Mouse (Mus musculus) adrenal gland, postnatal 4 days (tissue): ENCODE data around the gene Fsip1. TPM values are rescaled to one million over a fixed set of nuclear protein-coding genes. Genes with fewer than 3 reads are reported as not detected.
"Not testable (repeated sequence)": the region's sequence is repeated elsewhere in the genome, so short reads cannot be mapped to it uniquely, and the experiment has no call there.

Source experiments
- DNase-seq, 2 experiments: peaks; one replicate each; pipeline ENCODE4 v3.0.0; 2021 to 2022; ENCODE audit warnings: low spot score in 2 of 2, mixed read lengths in 2 of 2
- total RNA-seq, 2 experiments: library from RNA; stranded (reverse); gene quantifications; 2 replicates each; pipeline ENCODE4 v1.2.3; 2021

Gene Fsip1
- total RNA-seq, 2 experiments from 2014 or later, result 0.54 to 1.4 TPM

DNA sequence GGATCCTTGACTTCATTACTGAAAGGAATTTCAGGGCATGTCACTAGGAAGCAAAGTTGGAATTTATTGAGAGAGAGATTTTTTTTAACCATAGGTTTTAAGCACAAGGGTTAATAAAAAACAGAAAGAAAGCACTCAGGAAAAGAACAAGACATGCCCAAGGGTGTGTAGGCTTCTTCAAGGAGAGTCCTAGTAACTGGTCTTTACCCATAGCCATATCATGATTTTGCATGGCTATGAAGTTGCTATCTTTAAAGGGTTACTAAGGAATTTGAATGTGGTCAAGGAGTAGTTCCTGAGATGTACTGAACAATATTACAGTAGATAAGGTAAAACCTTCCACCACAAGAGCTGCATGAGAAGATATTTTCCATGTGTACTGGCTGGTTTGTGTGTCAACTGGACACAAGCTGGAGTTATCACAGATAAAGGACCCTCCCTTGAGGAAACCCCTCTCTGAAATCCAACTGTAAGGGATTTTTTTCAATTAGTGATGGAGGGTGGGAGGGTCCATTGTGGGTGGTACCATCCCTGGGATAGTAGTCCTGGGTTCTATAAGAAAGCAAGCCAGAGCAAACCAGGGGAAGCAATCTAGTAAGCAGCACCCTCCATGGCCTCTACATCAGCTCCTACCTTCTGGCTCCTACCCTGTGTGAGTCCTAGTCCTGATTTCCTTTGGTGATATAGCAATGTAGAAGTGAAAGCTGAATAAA is 76.7 kb downstream of the Fsip1 start:
- no peak for DNase-seq

DNA sequence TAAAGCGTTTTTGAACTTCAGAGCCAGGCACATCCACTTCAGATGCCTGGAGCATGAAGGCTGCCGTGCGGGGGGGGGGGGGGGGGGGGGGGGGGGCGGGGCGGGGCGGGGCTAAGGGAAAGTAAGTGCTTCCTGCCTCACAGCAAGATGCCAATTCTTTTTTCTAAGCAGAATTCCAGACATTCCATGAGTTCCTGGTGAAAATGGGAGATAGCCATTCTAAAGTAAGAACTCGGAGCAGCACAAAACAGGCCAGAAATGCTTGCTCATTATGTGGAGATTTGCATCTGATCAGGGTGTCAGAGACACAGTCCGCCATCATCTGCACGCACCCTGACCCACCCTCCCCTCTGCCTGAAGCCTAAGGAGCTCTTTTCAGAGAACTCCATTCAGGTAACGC is 77.3 kb downstream of the Fsip1 start:
- no peak for DNase-seq

DNA sequence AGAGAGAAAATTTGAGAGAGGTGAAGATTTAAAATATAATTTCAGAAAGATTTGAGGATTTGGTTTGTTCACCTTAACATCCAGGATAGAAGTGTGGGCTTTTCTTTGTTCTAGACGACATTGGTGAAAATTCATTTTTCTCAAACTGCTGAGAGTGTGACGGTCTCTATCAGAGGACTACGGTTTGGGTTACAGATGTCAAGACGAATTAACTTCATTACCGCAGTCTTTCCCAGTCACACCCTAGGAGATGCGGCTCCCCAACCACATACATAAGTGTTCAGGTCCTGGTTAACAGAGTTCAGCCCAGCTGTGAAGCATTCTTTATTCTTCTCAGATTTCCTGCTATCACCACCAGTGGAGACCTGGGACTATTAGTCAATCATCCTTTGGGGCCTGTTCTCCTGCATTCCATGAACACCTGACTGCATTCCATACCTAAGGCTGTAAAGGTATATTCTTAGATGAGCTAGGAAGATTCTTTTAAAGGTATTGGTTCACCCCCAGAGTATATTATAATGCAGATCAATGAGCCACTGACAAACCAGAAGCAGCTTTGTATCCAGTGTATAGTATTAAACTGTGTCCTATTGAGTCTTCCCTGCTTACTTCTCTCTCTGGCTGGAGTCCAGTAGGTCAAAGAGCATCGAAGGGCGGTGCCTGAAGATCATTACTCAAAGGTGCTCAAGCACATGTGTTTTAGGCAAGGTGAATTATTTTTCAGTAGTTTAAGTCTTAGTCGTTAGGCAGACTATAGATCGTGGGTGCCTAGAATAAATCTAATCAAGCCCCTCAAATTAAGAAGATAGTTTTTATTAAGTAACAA is 82.0 kb downstream of the Fsip1 start:
- no peak for DNase-seq

DNA sequence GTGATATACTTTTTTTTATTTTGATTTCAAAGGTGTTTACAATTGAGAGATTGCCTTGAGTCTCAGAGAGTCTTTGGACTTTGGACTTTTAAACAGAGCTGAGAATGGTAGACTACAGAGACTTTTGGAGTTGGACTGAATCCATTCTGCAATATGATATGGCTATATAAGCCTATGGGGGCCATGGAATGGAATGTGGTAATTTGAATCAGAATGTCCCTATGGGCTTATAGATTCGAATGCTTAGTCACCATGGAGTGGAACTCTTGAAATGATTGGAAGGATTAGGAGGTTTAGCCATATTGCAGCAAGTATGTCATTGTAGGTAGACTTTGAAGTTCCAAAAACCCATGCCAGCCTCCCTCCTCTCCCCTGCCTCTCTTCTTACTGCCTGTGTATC is 88.5 kb downstream of the Fsip1 start:
- DNase-seq, result no peak

DNA sequence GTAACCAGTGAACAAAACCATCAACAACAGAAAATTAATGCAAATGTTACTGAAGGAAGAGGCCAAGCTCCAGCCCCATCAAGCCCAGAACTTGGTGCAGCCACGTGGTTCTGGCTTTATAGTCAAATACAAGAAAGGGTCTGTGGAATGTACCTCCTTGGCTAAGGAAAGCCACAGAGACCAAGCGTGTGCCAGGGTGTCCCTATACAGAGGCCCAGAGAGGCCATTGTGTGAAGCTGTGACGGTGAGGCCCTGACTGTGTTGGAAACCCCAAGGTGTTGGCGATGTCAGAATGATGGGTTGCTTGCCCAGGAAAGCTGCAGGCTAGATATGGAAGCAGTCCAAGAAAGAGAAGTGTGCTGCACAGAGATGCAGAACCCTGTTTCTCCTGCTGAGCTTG is 89.0 kb downstream of the Fsip1 start:
- DNase-seq, result no peak

DNA sequence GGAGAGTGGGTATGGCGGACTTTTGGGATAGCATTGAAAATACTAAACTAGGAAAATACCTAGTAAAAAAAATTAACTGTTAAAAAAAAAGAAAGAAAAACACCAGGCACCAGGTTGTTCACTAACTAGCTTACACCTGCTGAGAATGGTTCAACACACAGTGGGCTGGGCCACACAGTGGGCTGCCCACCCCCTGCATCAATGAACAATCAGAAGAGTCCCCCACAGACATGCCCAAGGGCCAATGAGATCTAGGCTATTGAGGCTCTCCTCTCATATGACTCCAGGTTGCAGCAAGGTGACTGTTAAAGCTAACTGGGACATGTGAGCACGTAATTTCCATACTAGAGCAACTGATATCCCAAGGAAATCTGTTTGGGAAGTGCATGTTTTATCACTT is 91.1 kb downstream of the Fsip1 start:
- no peak for DNase-seq

DNA sequence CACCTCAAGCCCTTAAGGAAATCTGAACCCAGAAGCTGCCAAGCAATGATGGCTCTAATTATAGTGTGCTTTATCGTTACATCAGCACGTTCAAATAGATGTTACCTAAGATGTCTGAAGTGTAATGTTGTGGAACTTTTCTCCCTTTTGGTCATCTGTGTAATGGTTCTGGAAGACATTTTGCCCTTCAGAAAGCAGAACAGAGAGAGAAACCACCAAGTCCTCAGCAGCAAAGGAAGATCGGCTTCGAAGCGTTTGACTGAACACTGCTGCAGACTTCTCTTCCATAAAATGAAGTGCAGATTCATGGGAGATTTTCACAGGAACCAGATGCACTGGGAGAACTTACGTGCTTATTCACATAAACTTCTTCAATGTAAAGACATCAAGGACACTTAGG is 92.6 kb downstream of the Fsip1 start:
- DNase-seq, result no peak

DNA sequence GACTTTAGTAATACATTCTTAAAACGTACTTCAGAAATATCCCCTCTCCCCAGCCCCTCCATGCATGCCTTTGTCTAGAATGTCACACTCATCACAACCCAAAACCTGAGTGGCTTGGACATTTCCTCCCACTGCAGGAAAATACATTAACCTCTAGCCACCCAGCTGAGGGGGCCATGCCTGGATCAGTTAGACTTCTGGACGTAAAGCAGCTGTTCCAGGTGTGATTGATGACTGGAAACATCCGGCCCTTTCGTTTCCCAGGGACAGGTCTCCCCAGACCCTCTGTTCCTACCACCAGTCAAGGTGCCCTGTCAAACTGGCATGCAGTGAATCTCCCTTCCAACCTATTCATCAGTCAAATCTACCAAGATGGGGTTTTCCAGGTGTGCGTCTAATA is 94.3 kb downstream of the Fsip1 start:
- DNase-seq, result no peak

DNA sequence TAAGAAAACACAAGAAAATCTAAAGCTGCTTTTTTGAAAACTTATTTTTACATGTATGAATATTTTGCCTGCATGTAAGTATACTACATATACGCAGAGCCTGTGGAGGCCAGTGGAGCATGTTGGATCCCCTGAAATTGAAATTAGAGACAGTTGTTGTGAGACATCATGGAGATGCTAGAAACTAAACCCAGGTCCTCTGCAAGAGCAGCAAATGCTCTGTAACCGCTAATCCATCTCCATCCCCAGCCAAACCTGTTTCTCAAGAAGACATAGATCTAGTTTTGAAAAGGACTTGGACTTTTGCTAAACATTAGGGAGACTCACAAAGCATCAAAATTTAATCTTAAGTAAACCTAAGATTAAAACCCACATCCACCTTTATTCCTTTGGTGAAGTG is 95.8 kb downstream of the Fsip1 start:
- no peak for DNase-seq

DNA sequence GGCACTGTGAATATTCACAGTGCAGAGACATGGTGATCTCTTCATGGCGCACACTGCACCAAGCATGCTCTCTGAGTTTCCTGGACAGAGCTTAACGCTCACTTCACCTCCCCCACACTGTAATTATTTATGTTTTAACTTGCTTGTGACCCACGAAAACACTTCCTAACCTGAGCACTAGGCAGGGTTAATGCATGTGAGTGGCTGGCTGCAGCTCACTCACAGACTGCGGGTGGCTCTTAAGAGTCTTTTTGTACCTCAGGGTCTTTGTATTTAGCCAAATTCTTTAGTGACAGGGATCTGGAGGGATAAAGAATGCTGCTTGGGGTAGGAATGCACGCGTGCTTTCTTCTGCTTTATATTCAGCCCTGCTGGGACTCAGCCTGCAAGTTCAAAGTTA is 96.2 kb downstream of the Fsip1 start:
- no peak for DNase-seq

DNA sequence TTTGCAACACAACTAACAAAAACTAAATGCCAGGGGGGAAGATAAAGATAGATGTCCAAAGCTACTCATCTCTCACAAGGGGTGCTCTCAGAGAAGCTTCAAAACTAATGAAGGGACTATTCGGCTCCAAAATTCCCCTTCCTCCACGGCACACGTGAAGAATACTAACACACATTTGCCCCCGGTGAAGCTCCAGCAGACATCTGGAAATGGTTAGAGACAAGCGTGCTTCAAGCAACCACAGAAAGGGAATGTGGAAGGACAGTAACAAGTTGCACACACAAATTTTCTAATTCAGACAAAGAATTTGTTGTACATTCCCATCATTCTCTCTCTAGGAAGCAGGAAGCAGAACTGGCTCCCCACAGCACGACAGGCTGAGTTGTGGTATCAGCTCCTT is 97.6 kb downstream of the Fsip1 start:
- no peak for DNase-seq

DNA sequence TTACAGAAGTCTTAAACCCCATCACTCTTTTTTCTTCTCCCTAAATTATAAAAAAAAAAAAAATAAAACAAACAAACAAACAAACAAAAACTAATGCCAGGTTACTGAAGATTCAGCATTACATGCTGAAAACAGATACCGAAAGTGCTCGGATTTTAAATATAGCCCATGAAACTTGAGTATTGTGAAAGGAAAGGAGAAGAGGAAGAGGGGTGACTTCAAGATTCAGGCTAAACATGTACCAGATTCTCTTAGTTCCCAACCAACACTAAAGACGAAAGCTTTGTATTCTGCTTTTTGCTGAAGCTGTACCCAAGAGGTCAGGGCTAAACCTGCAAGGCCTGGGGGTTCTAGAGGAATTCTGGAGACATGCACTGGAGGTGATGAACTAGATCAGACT is 98.7 kb downstream of the Fsip1 start:
- no peak for DNase-seq

DNA sequence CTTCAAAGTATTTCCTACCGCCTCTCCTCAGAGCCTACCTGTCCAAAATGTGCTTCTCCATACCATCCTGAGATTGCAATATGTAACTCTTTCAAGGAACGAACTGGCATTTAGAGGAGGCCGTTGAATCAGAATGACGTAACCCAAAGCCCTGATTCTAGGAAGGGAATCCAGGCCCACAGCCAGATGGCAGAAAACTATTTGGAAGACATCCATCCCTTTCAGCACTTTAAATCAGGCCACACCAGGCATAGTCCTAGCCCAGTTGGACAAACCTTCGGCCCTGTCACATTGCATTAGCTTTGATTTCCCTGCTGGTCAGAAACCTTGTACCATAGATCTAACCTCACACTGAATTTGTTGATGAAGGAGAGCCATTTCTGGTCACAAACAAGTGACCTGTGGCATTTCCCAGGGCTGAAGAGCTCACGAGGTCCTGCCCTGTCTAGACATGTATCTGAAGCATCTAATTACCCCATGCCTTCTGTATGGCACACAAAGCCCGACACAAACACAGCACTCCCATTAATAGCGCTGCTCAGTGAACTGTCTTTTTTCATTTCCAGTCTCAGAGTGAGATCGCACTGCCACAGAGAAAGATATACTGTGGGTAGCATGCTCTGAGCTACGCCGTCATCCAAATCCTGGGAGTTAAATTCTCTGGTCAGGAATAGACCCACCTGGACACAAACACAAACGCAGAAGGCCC is 106.8 kb downstream of the Fsip1 start:
- DNase-seq, result no peak

DNA sequence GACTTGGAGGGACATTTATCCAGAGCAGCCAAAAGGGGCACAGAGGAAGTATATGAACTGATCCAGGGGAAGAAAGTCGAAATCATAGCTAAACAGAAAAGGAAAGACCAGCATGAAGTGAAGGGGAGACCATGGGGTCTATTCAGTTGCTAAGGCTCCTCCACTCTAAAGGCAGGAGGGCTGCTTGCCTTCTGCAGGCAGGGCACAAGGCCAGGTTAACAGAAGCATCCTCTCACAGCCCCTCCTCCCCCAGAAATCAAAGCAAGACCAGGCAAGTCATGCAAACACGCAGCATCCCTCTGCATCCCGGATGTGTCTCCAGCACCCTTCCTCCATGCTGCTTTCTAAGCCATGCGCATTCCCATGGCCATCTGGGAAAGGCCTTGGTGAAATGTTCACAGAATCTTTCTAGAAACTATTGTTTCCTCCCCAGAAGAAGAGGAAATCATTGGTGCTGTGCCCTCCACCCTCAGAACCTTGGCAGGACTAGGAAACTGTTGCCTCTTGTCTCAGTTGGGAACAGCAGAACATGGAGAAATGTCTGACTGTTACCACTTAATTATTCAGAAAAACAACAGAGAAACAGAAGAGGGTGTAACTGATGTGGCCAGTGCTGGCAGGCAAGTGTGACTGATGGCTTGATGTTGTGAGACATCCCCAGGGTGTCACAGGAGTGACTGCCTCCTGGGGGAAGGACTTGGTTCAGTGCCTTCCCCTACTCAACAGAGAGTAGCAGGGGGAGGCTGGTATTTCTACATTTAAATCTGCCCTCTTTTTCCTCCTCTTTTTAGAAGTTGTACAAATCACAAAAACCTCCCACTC is 108.2 kb downstream of the Fsip1 start:
- DNase-seq, result no peak

DNA sequence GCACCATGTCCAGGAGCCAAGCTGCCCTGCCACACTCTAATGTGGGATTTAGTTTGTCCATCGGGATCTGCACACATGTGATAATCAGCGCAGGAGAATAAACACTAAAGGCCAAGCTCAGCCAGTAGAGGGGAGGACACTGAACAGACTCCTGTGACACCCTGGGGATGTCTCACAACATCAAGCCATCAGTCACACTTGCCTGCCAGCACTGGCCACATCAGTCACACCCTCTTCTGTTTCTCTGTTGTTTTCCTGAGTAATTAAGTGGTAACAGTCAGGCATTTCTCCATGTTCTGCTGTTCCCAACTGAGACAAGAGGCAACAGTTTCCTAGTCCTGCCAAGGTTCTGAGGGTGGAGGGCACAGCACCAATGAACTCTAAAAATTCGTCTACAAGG is 109.0 kb downstream of the Fsip1 start:
- DNase-seq, result not testable (repeated sequence)

DNA sequence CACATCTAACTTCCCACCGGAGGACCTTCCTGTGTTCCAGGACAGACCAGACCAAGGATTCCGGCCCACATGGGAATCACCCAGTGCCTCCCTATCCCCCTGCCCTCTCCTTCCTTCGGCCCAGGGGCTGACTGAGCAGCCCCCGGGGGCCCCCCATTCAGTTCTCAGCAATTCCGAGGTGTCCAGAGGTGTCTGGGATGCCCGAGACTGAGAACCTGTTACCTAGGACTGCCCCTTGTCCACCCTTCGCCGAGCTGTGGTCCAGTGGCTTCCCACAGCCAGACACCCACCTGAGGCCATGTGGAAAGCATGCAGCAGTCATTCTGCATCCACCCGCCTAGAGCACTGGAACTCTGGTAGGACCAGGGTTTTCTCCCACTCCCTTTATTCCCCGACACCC is 115.1 kb downstream of the Fsip1 start:
- no peak for DNase-seq

DNA sequence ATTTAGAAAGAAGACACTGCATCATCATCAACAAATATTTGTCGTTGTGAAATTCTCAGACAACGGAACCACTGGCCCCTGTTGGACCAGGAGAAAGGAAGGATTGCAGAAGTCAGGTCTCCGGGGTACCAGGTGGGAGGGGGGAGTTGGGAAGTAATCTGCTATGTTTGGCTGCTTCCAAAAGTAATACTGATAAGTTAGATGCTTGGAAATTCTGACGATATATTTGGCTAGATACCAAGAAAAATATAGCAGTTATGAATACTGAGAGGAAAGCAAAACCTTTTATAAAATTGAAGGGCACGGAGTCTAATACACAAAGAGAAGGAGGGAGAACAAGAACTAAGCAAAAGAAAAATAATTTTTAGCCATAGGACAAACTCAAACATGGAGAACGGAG is 117.5 kb downstream of the Fsip1 start:
- DNase-seq, result no peak

DNA sequence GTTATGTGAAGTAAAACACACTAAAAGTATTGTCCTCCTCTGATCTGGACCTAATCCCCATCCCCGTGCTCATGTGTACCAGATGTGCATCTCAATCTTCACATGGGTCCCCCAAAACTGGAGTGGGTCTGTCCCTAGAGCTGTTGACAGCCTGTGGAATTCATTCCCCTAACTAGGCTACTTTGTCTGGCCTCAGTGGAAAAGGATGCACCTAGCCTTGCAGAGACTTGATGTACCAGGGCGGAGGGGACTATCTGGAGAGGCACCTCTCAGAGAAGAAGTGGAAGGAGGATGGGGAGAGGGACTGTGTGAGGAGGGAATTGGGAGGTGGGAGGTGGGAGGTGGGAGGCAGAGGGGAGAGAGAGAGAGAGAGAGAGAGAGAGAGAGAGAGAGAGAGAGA is 119.0 kb downstream of the Fsip1 start:
- DNase-seq, result no peak

DNA sequence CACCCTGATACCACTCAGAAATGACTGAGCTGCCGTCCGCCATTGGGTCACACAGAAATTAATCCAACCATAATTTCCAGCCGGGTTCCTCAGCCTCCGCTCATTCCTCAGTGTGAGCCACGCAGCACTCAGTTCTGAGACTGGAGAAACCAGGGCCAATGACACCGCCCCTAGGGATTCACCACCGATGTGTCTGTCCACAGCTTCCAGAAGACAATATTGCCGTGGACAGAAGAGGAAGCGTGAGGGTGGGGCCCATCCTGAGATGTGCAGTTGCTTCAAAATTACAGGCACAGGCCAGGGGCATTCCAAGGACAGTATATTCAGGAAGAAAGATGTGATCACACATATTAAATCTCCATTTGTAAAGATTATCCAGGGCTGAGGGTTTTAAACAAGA is 119.7 kb downstream of the Fsip1 start:
- DNase-seq, result no peak

DNA sequence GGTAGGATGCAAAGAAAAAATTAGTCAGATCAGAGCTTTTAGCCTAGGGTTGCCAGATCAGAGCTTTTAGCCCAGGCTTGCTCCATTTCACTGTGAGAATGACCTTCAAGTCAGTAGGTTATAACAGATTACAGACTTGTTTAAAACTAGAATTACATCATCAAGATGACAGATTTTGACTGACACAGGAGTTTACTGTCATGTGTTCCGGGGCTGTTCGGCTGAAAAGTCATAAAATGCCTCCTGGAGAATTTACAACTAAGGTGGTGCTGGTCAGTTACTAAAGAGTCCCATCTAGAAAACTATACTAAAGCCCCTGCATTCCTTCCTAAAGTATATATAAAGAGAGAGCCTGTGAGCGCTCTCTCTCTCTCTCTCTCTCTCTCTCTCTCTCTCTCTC is 128.5 kb downstream of the Fsip1 start:
- no peak for DNase-seq

DNA sequence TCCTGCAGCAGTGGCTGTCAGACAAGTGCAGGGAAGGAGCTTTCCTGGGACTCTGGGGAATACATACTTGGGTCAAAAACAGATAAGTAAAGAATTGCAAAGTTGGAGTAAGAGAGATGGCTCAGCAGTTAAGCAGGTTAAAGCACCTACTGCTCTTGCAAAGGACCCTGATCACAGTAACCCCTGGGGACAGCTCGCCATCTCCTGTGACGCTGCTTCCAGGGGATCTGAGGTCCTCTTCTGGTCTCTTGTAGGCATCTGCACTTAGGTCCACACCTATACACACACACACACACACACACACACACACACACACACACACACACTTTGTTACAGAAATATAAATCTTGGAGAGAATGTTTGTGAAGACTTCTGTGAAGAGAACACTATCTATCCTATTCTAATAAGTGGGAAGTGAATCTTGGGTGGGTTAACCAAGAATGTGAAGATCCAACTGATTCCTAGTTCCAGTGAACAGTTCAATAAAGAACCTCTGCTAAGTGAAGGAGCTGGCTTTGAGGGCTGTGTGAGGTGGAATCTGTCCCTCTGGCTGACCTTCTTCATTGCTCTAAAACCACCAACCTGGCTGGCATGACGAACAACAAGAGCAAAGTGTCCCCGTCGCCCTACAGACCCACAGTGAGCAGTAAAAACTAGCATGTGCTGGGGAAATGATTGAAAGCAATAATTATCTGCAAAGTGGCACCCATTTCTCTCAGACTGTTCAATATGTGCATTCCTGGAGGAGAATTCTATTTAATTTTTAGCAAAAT is 129.1 kb downstream of the Fsip1 start:
- no peak for DNase-seq
